Mouse (Mus musculus) olfactory bulb, adult 2 months (tissue): ENCODE measurements at regions not wholly inside any gene's neighbourhood (a gene's known extent, or its start where the extent isn't known, plus 50 kb on each side); places are given as distances from the start of the nearest gene placed in this dataset.

Experiments used
- CTCF ChIP-seq: fragments of 200-500 bp; IDR thresholded peaks from 2 replicates; pipeline ENCODE4 v1.5.1; 2012; ENCODE audit warnings: low read depth, mild to moderate bottlenecking, low read length, moderate library complexity; ENCODE audit not compliant: insufficient read depth
- POLR2A ChIP-seq: fragments of 200-500 bp; IDR thresholded peaks from 2 replicates; pipeline ENCODE4 v1.6.1; 2012; ENCODE audit warnings: mild to moderate bottlenecking, low read depth, low read length, moderate library complexity; ENCODE audit not compliant: insufficient read depth

DNA sequence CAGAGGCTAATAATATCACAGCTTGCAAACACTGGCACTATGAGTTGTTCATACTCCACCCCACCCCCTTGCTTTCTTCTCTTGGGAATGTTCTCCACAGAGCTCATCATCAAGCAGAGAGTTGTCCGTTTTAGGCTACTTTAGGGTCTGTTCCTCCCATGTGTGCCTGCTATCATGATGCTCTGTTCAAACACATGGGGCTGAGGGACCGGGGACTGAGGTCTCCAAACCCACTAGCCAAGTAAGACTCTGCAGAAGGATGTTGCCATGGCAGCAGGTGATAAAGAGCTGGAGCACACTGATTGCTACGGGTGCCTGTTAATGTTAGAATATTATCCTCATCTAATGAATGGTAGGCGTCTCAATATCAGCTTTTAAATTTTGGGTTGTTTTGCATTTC, 173.7 kb upstream of the Tsc22d2 start:
- TF ChIP-seq CTCF = no peak
- no peak for TF ChIP-seq POLR2A
